Mouse (Mus musculus): ENCODE data around the gene Ccdc130.

DNA sequence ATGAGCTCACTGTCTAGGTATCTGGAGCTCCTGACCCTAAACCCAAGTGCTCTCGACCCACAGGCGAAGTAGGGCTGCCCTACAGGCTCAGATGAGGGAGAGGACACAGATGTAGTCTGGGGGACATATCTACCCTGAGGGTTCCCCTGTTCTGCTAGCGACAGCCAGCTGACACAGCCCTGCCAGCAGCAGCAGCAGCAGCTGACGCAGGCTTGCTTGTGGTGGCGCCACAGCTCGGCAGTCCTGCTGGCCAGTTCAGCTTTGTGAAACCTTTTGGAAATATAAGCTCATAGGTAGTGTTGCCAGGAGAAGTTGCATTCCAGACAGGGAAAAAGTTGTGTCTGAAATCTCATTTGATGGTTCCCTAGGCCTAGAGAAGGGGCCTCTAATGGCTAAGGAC lies 29.0 kb downstream of the Ccdc130 start:
- TF ChIP-seq POLR2A (IDR thresholded peaks at IDR 0.05; ENCODE audit: borderline replicate concordance, control insufficient read depth, low read depth, low read length) (no peak), CTCF (IDR thresholded peaks at IDR 0.05; ENCODE audit: control insufficient read depth, insufficient read depth, low read length) (no peak)

All from bone marrow, adult 2 months (tissue).